Mouse (Mus musculus): ENCODE measurements at regions not wholly inside any gene's neighbourhood (a gene's known extent, or its start where the extent isn't known, plus 50 kb on each side); places are given as distances from the start of the nearest gene placed in this dataset.

- DNase-seq: no peak
Measured at GRCm38 (mm10) chr4:127619870-127620269, 261.9 kb upstream of the Gjb5 start.

GRCm38 (mm10) chr4:127612761-127613160 is 254.8 kb upstream of the Gjb5 start:
- DNase-seq: no peak

GRCm38 (mm10) chr4:127600919-127601318 is 242.9 kb upstream of the Gjb5 start:
- no peak for DNase-seq

DNA sequence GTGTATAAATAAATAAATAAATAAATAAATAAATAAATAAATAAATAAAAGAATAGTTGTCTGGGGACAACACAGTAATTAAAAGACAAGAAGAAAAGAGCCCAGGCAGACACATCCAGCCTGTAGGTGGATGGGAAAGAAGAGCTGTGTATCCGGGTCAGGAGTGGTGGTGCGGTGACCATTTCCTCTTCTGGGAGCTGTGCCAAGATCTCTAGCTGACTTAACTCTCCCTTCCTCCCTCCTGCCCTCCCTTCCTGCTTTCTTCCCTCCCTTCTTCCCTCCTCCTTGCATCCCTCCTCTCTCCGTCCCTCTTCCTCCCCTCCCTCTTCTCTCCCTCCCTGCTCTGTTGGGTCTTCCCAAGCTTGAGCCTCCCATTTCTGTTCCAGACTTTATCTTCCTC is 240.6 kb upstream of the Gjb5 start:
- no peak for DNase-seq

GRCm38 (mm10) chr4:127594081-127594480 is 236.1 kb upstream of the Gjb5 start:
- DNase-seq: no peak

DNA sequence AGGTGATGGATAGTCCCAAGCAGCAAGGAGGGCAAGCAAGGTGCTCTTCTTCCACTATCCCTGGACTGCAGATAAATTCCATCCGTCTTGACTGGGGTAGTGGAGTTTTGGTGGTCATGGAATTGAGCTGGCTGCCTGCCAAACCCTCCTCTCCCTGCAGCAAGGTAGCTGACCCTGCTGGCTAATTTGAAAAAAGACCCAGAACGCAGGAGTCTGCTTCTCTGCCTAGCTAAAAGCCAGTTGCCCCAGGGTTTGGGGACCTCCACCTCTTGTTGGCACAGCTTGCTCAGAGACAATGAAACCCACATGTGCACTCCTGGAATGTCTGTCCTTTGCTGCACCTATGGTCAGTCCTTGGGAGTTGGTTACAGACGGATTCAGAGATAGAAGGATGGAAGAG is 233.6 kb upstream of the Gjb5 start:
- DNase-seq: no peak

- DNase-seq: no peak
Measured at GRCm38 (mm10) chr4:127586822-127587221, 228.8 kb upstream of the Gjb5 start.

DNA sequence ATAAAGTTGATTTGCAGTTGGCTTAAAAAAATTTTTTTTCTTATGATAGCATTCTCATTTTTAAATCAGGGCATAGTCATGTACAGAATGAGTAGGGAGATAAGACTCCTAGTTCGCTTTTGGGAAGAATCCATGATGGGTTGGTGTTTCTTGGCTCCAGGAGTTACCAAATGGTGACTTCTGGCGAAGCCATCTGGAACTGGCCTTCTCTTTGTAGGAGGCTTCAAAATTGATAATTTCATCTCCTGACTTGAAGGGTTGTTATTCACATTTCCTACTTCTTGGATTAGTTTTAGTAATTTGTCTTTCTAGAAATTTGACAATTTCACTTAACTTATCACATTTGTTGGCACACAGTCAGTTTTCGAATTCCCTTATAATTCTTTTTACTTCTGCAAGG is 218.5 kb upstream of the Gjb5 start:
- DNase-seq: no peak

GRCm38 (mm10) chr4:127562602-127563001 is 204.6 kb upstream of the Gjb5 start:
- no peak for DNase-seq

- no peak for DNase-seq
Measured at GRCm38 (mm10) chr4:127558572-127558971, 200.6 kb upstream of the Gjb5 start.

DNA sequence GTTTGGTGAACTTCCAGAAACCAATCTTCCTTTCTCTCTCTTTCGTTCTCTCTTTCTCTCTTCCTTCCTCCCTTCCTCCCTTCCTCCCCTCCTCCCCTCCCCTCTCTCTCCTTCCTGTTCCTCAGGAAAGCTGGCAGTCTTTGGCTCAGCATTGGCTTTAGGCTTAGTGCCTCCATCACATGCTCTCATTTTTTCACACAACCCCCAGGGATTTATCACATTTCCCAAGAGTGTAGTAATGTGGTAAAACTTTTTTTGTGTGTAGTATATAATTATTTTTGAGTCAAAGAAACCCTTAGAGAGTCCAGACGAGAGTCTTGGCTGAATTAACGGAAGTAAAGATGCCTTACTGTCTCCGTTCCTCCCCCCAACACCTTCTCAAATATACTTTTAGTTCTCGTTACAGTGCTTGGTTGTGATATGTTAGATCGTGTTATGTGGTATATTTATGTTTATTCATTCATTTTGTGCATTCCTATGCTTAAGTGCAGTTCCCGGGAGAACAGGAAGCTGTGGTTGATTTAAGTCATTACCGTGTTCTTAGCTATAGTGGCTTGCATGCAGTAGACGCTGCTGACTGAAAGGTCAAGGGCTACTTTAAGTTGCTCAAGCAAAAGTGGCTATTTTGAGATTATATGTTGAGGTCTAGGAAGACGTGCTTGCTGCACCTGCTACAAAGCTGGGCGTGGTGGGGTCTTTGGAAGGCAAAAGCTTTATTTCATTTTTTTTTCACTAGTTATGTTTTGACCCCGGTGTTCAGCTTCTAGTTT is 194.7 kb upstream of the Gjb5 start:
- DNase-seq: no peak

DNA sequence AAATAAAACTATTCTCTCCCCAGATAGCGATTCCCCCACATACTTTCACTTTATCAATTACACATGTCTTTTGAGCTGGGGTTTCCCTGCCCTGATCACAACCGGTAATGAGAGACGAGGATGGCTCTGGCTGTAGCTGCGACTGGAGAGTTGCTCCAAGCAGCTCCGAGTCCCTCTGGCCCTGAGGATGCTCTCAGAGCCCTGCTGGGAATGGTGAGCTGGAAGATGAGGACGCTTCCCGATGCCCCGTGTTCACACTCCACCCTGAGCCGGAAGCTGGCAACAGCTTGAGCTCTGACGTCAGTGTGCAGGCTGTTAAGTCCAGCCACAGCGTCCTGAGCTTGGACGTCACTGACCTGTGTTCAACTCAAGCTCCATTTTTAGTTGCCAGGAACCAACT is 191.6 kb upstream of the Gjb5 start:
- DNase-seq: no peak

DNA sequence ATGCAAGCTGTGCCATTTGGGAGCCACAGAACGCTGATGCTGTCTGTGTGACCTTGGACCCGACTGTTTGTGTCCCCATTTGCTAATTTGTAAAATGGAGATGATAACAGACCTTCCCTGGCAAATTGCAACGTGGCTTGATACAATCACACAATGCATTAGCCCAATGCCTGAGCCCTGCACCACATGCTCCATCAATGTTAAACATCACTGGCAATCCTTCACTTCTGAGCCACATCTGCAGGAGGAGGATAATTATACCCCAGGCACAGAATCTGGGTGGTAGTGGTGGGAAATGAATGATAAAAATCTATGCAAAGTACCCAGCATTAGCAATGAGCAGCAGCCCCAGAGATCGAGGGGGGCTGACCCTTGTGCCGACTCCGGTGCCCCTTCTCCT is 191.0 kb upstream of the Gjb5 start:
- no peak for DNase-seq

GRCm38 (mm10) chr4:127545106-127545505 is 187.1 kb upstream of the Gjb5 start:
- no peak for DNase-seq

GRCm38 (mm10) chr4:127543276-127543675 is 185.3 kb upstream of the Gjb5 start:
- no peak for DNase-seq

DNA sequence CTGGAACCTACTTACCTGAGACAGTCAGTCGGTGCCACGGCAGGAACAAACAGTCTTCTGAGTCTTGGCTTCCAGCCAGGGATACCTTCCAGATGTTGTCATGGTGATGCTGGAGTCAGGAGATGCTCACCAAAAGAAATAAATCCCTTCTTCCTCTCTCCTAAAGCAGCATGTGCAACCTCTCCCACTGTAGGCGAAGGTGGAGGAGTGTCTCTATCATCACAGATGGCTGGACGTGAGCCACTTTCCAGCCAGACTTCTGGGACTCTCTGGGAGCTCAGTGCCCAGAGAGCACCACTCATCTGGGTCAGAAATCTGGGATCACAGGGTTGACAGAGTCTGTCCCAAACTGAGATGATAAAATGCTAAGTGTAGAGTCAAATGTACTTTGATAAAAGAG is 184.8 kb upstream of the Gjb5 start:
- DNase-seq: no peak

GRCm38 (mm10) chr4:127536952-127537351 is 179.0 kb upstream of the Gjb5 start:
- no peak for DNase-seq

DNA sequence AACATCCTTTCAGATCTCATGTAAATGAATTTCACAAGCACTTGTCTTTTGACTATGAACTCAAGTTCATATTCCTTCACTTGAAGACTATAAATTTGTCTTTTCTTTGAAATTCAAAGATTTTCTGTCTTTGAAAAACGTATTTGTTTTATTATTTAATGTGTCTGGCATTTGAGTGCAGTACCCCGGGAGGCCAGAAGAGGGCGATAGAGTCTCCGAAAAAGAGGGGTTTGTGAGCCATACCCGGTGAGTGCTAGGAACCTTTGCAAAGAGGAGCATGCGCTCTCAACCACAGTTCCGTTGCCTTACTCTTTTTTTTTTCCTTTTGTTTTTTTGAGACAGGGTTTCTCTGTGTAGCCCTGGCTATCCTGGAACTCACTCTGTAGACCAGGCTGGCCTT is 177.6 kb upstream of the Gjb5 start:
- no peak for DNase-seq

DNA sequence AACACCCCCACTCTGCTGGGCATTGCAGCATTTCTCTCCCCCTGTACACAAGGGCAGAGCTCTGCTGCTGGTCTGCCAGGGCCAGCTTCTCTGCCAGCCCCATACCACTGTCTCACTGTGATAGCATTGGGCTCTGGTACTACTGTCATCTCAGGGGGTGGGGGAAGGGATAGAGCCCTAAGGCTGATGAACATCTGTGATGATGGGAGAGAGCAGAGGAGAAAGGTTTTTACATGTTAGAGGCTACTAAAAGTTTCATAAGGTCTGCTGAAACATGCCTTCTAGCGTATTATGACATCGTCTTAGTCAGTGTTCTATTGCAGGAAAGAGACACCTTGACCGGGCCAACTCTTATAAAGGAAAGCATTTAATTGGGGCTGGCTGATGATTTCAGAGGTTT is 176.4 kb upstream of the Gjb5 start:
- no peak for DNase-seq

- DNase-seq: no peak
Measured at GRCm38 (mm10) chr4:127533726-127534125, 175.7 kb upstream of the Gjb5 start.

- no peak for DNase-seq
Measured at GRCm38 (mm10) chr4:127530779-127531178, 172.8 kb upstream of the Gjb5 start.

DNA sequence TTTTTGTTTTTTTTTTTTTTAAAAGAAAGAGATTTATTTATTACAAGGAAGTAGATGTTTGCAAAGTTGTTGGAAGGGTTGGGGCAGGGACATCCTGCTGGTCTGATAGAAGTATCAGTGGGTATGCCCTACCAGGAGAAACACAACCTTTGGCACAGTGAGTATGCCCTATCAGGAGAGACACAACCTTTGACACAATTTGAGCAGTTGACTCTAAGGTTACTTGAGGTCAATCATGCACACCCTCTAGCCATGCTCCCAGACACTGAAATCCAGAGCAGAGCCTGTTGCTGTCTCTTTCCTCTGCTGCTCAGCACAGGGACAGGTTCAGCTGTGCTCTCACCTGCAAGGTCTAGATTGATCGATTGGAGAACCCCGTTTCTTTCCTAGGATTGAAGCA is 164.2 kb upstream of the Gjb5 start:
- DNase-seq: no peak

DNA sequence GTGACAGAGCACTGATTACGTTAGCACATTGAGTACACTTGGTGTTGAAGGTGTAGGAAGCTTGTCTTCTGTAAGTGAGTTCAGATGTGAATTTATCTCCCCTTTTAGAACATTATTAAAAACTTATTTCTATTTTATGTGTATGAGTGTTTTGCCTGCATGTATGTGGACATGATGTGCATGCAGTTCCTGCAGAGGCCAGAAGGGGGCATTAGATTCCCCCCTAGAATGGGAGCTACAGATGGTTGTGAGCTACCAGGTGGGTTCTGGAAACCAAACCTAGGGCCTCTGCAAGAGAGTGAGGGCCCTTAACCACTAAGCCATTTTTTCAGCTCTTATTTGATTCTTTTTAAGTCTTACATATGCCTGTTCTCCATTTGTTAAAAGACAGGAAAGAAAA is 160.0 kb upstream of the Gjb5 start:
- no peak for DNase-seq

DNA sequence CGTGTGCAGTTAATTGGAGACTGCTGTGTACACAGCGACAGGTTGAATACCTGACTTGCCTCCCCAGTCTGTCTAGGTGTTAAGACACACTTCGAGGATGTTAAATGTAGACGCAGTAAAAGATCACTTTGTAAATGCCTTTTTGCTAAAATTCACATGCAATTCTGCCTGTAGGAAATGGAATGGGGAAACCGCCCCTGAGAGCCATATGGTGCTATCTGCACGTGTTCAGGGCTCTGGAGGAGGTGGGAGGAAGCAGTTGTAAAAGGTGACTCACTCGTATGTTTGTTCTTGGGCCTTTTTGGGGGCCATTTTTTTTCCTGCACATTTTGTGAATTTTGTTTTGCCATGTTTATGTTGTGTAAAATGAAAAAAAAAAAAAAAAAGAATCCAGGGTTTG is 159.6 kb upstream of the Gjb5 start:
- DNase-seq: no peak

- DNase-seq: no peak
Measured at GRCm38 (mm10) chr4:127509936-127510335, 152.0 kb upstream of the Gjb5 start.
